Mouse (Mus musculus): Measurements from ENCODE around the gene Nfkb2.

Nfkb2 gene

GRCm38 (mm10) chr19:46318586-46319378 lies 14.7 kb downstream of the Nfkb2 start:
- in situ Hi-C loops (cut with MboI; ENCODE audit: low pct_unique_long_range_greater_than_20kb in 1 of 2, low sequenced_read_pairs in 2 of 2, unreplicated experiment in 1 of 2): no loop called here

GRCm38 (mm10) chr19:46320076-46320785 lies 16.1 kb downstream of the Nfkb2 start:
- in situ Hi-C loops (cut with MboI; ENCODE audit: low pct_unique_long_range_greater_than_20kb in 1 of 2, low sequenced_read_pairs in 2 of 2, unreplicated experiment in 1 of 2): no loop called here

- in situ Hi-C loops (cut with MboI; ENCODE audit: low pct_unique_long_range_greater_than_20kb in 1 of 2, low sequenced_read_pairs in 2 of 2, unreplicated experiment in 1 of 2): no loop called here
Measured at GRCm38 (mm10) chr19:46321101-46321943, 17.2 kb downstream of the Nfkb2 start.

GRCm38 (mm10) chr19:46322144-46322995 lies 18.2 kb downstream of the Nfkb2 start:
- in situ Hi-C loops (cut with MboI; ENCODE audit: low pct_unique_long_range_greater_than_20kb in 1 of 2, low sequenced_read_pairs in 2 of 2, unreplicated experiment in 1 of 2): no loop called here

GRCm38 (mm10) chr19:46322996-46323572 lies 19.0 kb downstream of the Nfkb2 start:
- in situ Hi-C loops (cut with MboI; ENCODE audit: low pct_unique_long_range_greater_than_20kb in 1 of 2, low sequenced_read_pairs in 2 of 2, unreplicated experiment in 1 of 2): no loop called here

- in situ Hi-C loops (cut with MboI; ENCODE audit: low pct_unique_long_range_greater_than_20kb in 1 of 2, low sequenced_read_pairs in 2 of 2, unreplicated experiment in 1 of 2): no loop called here
Measured at GRCm38 (mm10) chr19:46323716-46324115, 19.6 kb downstream of the Nfkb2 start.

GRCm38 (mm10) chr19:46324366-46324765 lies 20.2 kb downstream of the Nfkb2 start:
- in situ Hi-C loops (cut with MboI; ENCODE audit: low pct_unique_long_range_greater_than_20kb in 1 of 2, low sequenced_read_pairs in 2 of 2, unreplicated experiment in 1 of 2): no loop called here

- in situ Hi-C loops (cut with MboI; ENCODE audit: low pct_unique_long_range_greater_than_20kb in 1 of 2, low sequenced_read_pairs in 2 of 2, unreplicated experiment in 1 of 2): no loop called here
Measured at GRCm38 (mm10) chr19:46324918-46325317, 20.8 kb downstream of the Nfkb2 start.

- in situ Hi-C loops (cut with MboI; ENCODE audit: low pct_unique_long_range_greater_than_20kb in 1 of 2, low sequenced_read_pairs in 2 of 2, unreplicated experiment in 1 of 2): no loop called here
Measured at GRCm38 (mm10) chr19:46326019-46326755, 22.1 kb downstream of the Nfkb2 start.

- in situ Hi-C loops (cut with MboI; ENCODE audit: low pct_unique_long_range_greater_than_20kb in 1 of 2, low sequenced_read_pairs in 2 of 2, unreplicated experiment in 1 of 2): no loop called here
Measured at GRCm38 (mm10) chr19:46326756-46327305, 22.7 kb downstream of the Nfkb2 start, which contains the start of gene Psd. Gene Psd (minus strand): TSS chr19:46327156.

GRCm38 (mm10) chr19:46327531-46328064 lies 23.5 kb downstream of the Nfkb2 start:
- in situ Hi-C loops (cut with MboI; ENCODE audit: low pct_unique_long_range_greater_than_20kb in 1 of 2, low sequenced_read_pairs in 2 of 2, unreplicated experiment in 1 of 2): no loop called here

- in situ Hi-C loops (cut with MboI; ENCODE audit: low pct_unique_long_range_greater_than_20kb in 1 of 2, low sequenced_read_pairs in 2 of 2, unreplicated experiment in 1 of 2): no loop called here
Measured at GRCm38 (mm10) chr19:46328081-46329030, 24.2 kb downstream of the Nfkb2 start, which contains the start of gene Fbxl15. Gene Fbxl15 (plus strand): TSS chr19:46328184.

- in situ Hi-C loops (cut with MboI; ENCODE audit: low pct_unique_long_range_greater_than_20kb in 1 of 2, low sequenced_read_pairs in 2 of 2, unreplicated experiment in 1 of 2): no loop called here
Measured at GRCm38 (mm10) chr19:46329031-46329641, 25.0 kb downstream of the Nfkb2 start.

- in situ Hi-C loops (cut with MboI; ENCODE audit: low pct_unique_long_range_greater_than_20kb in 1 of 2, low sequenced_read_pairs in 2 of 2, unreplicated experiment in 1 of 2): no loop called here
Measured at GRCm38 (mm10) chr19:46329951-46330350, 25.8 kb downstream of the Nfkb2 start.

GRCm38 (mm10) chr19:46330696-46331095 lies 26.6 kb downstream of the Nfkb2 start:
- in situ Hi-C loops (cut with MboI; ENCODE audit: low pct_unique_long_range_greater_than_20kb in 1 of 2, low sequenced_read_pairs in 2 of 2, unreplicated experiment in 1 of 2): no loop called here

All from mouse embryonic stem cell (cell line).